Mouse (Mus musculus) cortical plate, adult 2 months (tissue): Measurements from ENCODE around the gene BC005624.

Source experiments
- CTCF ChIP-seq: fragments of 200-500 bp; IDR thresholded peaks from 2 replicates; pipeline ENCODE4 v1.5.1; 2011; ENCODE audit warnings: mild to moderate bottlenecking, control low read depth, low read length; ENCODE audit not compliant: insufficient read depth; ENCODE audit errors: extremely low read depth
- POLR2A ChIP-seq: fragments of 200-500 bp; IDR thresholded peaks from 2 replicates; pipeline ENCODE4 v1.6.1; 2011; ENCODE audit warnings: mild to moderate bottlenecking, low read length, control low read depth; ENCODE audit not compliant: insufficient read depth; ENCODE audit errors: extremely low read depth

GRCm38 (mm10) chr2:30936808-30937207, 45.2 kb downstream of the BC005624 start:
- TF ChIP-seq CTCF (no peak), POLR2A (no peak)
